8 mouse cellular contexts compared by ENCODE assay signal in genomic region chr12:12581271-12582186, GRCm38 (mm10).
DNase-seq lines count a peak whose midpoint lies in the region; ATAC-seq and TF ChIP-seq lines count a peak whose summit lies in the region.

No protein-coding gene starts in this region.

- TF ChIP-seq EP300 in heart, adult 2 months (IDR thresholded peaks at IDR 0.05; ENCODE audit: insufficient read depth, low read depth, low read length): no peak
- TF ChIP-seq EP300 in stomach, postnatal 0 days (optimal IDR thresholded peaks at IDR 0.05): no peak

- H3K27ac ChIP-seq in heart, embryonic 13.5 days (replicated peaks): peak overlapping the region; percentile 55
- H3K27ac ChIP-seq in heart, adult 2 months: no peak overlapping the region
- H3K27ac ChIP-seq in stomach, embryonic 14.5 days (ENCODE audit: low read length): no peak overlapping the region
- H3K27ac ChIP-seq in stomach, postnatal 0 days (replicated peaks): no peak overlapping the region
- no peak overlapping the region for H3K27ac ChIP-seq in intestine, embryonic 15.5 days
- H3K27ac ChIP-seq in stomach, embryonic 16.5 days (ENCODE audit: low read length): no peak overlapping the region

- H3K4me1 ChIP-seq in heart, embryonic 13.5 days: peaks cover 28% of the 10 kb centered on the region
- no peaks in the 10 kb centered on the region for H3K4me1 ChIP-seq in heart, adult 2 months (ENCODE audit: control insufficient read depth, insufficient read depth, low read length)
- peaks cover 14% of the 10 kb centered on the region for H3K4me1 ChIP-seq in stomach, embryonic 14.5 days (ENCODE audit: control insufficient read depth, insufficient read depth, low read length)
- H3K4me1 ChIP-seq in stomach, postnatal 0 days (replicated peaks; ENCODE audit: control insufficient read depth, insufficient read depth): no peaks in the 10 kb centered on the region
- H3K4me1 ChIP-seq in intestine, embryonic 15.5 days (replicated peaks): peaks cover 15% of the 10 kb centered on the region; the same call in 1 of the 2 replicates
- peaks cover 6% of the 10 kb centered on the region; the same call in 1 of the 2 replicates for H3K4me1 ChIP-seq in stomach, embryonic 16.5 days (ENCODE audit: control insufficient read depth, insufficient read depth, low read length)

- no peaks in the 10 kb centered on the region for H3K36me3 ChIP-seq in heart, embryonic 13.5 days
- H3K36me3 ChIP-seq in heart, adult 2 months (ENCODE audit: control insufficient read depth, insufficient read depth, low read length): no peaks in the 10 kb centered on the region
- H3K36me3 ChIP-seq in stomach, embryonic 14.5 days (ENCODE audit: control insufficient read depth, insufficient read depth, low read length): no peaks in the 10 kb centered on the region
- no peaks in the 10 kb centered on the region for H3K36me3 ChIP-seq in stomach, postnatal 0 days (ENCODE audit: control insufficient read depth, insufficient read depth, low read length)
- no peaks in the 10 kb centered on the region for H3K36me3 ChIP-seq in intestine, embryonic 15.5 days
- H3K36me3 ChIP-seq in stomach, embryonic 16.5 days (ENCODE audit: control insufficient read depth, insufficient read depth, low read length): no peaks in the 10 kb centered on the region

- DNase-seq in heart, adult 2 months: no peak
- DNase-seq in stomach, postnatal 0 days (ENCODE audit: low spot score): no peak
- DNase-seq in thymus, postnatal 25 days: no peak
- DNase-seq in layer of hippocampus, postnatal 14 days (ENCODE audit: low spot score in 2 of 2): no peak

- H3K79me2 ChIP-seq in heart, adult 2 months (replicated peaks; ENCODE audit: control insufficient read depth, insufficient read depth, low read length): no peaks in the 10 kb centered on the region

- no peak for TF ChIP-seq POLR2A in heart, adult 2 months (IDR thresholded peaks at IDR 0.05; ENCODE audit: insufficient read depth, low read depth, low read length)

- H3K4me2 ChIP-seq in heart, embryonic 13.5 days: peak overlapping the region; percentile 47
- peak overlapping the region; percentile 17; the same call in 1 of the 2 replicates for H3K4me2 ChIP-seq in stomach, embryonic 14.5 days (replicated peaks; ENCODE audit: low read depth, low read length)
- no peak overlapping the region for H3K4me2 ChIP-seq in stomach, postnatal 0 days (replicated peaks; ENCODE audit: low read depth)
- H3K4me2 ChIP-seq in intestine, embryonic 15.5 days (replicated peaks): peak overlapping the region; percentile 12; the same call in 1 of the 2 replicates
- no peak overlapping the region for H3K4me2 ChIP-seq in stomach, embryonic 16.5 days (ENCODE audit: low read depth, low read length)

- no peaks in the 10 kb centered on the region for H3K27me3 ChIP-seq in heart, embryonic 13.5 days (replicated peaks)
- no peaks in the 10 kb centered on the region for H3K27me3 ChIP-seq in heart, adult 2 months (ENCODE audit: control insufficient read depth, insufficient read depth, low read length)
- no peaks in the 10 kb centered on the region for H3K27me3 ChIP-seq in stomach, embryonic 14.5 days (ENCODE audit: control insufficient read depth, insufficient read depth, low read length)
- no peaks in the 10 kb centered on the region for H3K27me3 ChIP-seq in stomach, postnatal 0 days (ENCODE audit: control insufficient read depth, insufficient read depth, low read length)
- H3K27me3 ChIP-seq in intestine, embryonic 15.5 days (replicated peaks): no peaks in the 10 kb centered on the region
- no peaks in the 10 kb centered on the region for H3K27me3 ChIP-seq in stomach, embryonic 16.5 days (ENCODE audit: control insufficient read depth, insufficient read depth, low read length)

- peak overlapping the region; percentile 58 for H3K9ac ChIP-seq in heart, embryonic 13.5 days
- no peak overlapping the region for H3K9ac ChIP-seq in heart, adult 2 months (ENCODE audit: low read depth, low read length)
- H3K9ac ChIP-seq in stomach, embryonic 14.5 days (replicated peaks; ENCODE audit: low read depth, low read length): no peak overlapping the region
- H3K9ac ChIP-seq in stomach, postnatal 0 days (ENCODE audit: low read length): no peak overlapping the region; the same call in 1 of the 2 replicates
- no peak overlapping the region for H3K9ac ChIP-seq in intestine, embryonic 15.5 days
- no peak overlapping the region for H3K9ac ChIP-seq in stomach, embryonic 16.5 days (ENCODE audit: low read length)

- no peak for TF ChIP-seq CTCF in heart, adult 2 months (IDR thresholded peaks at IDR 0.05)
- TF ChIP-seq CTCF in stomach, postnatal 0 days (IDR thresholded peaks at IDR 0.05; ENCODE audit: low read depth): no peak

- no peaks in the 10 kb centered on the region for H3K9me3 ChIP-seq in heart, embryonic 13.5 days
- no peaks in the 10 kb centered on the region for H3K9me3 ChIP-seq in stomach, embryonic 14.5 days (ENCODE audit: control insufficient read depth, low read depth, low read length)
- H3K9me3 ChIP-seq in stomach, postnatal 0 days (ENCODE audit: control insufficient read depth, low read length): no peaks in the 10 kb centered on the region
- H3K9me3 ChIP-seq in intestine, embryonic 15.5 days: no peaks in the 10 kb centered on the region
- H3K9me3 ChIP-seq in stomach, embryonic 16.5 days (replicated peaks; ENCODE audit: control insufficient read depth, low read length): no peaks in the 10 kb centered on the region

- peak; percentile 57; the same call in 1 of the 2 replicates for ATAC-seq in heart, embryonic 13.5 days (ENCODE audit: extremely low read depth, insufficient number of reproducible peaks, low FRiP score, low TSS enrichment)
- peak; percentile 83 for ATAC-seq in stomach, embryonic 14.5 days (ENCODE audit: insufficient number of reproducible peaks, insufficient read depth, low FRiP score, low read depth)
- ATAC-seq in stomach, postnatal 0 days (ENCODE audit: low FRiP score, low TSS enrichment): no peak
- ATAC-seq in intestine, embryonic 15.5 days: peak; percentile 72
- ATAC-seq in stomach, embryonic 16.5 days (ENCODE audit: insufficient read depth, low FRiP score): peak; percentile 50; the same call in 1 of the 2 replicates

- no peak overlapping the region for H3K4me3 ChIP-seq in heart, embryonic 13.5 days
- no peak overlapping the region for H3K4me3 ChIP-seq in heart, adult 2 months
- H3K4me3 ChIP-seq in stomach, embryonic 14.5 days (ENCODE audit: low read depth, low read length): no peak overlapping the region
- H3K4me3 ChIP-seq in stomach, postnatal 0 days (ENCODE audit: low read depth, low read length): no peak overlapping the region
- no peak overlapping the region for H3K4me3 ChIP-seq in intestine, embryonic 15.5 days (replicated peaks)
- H3K4me3 ChIP-seq in stomach, embryonic 16.5 days (replicated peaks; ENCODE audit: low read length): no peak overlapping the region

- 23% methylated on average over 19 of the region's 19 CpGs for WGBS in heart, embryonic 13.5 days
- WGBS in heart, adult 2 months: 63% methylated on average over 19 of the region's 19 CpGs
- 16% methylated on average over 19 of the region's 19 CpGs for WGBS in stomach, embryonic 14.5 days
- WGBS in stomach, postnatal 0 days: 33% methylated on average over 19 of the region's 19 CpGs
- 25% methylated on average over 19 of the region's 19 CpGs for WGBS in intestine, embryonic 15.5 days
- 25% methylated on average over 19 of the region's 19 CpGs for WGBS in stomach, embryonic 16.5 days

- intact Hi-C loops in heart, adult 2 months (cut with DNase I): no loop called here

Comparison
In these comparisons a context has a peak if more than half of its experiments do, and no peak if none do; other contexts are left out.
1. H3K4me2 ChIP-seq: peak in heart, embryonic 13.5 days (single experiment), stomach, embryonic 14.5 days (single experiment) and intestine, embryonic 15.5 days (single experiment); none in stomach, postnatal 0 days (single experiment) and stomach, embryonic 16.5 days (single experiment).